Mouse (Mus musculus) spleen, postnatal 10 days (tissue): ENCODE data around the gene Kiss1.
"Not testable (repeated sequence)": the region's sequence is repeated elsewhere in the genome, so short reads cannot be mapped to it uniquely, and the experiment has no call there.

Source experiments
- DNase-seq, 2 experiments: peaks; one replicate each; pipeline ENCODE4 v3.0.0; 2021 to 2022; ENCODE audit warnings: low spot score in 2 of 2

Gene Kiss1

GRCm38 (mm10) chr1:133317149-133317548 lies 4.5 kb upstream of the Kiss1 start:
- no peak for DNase-seq

DNA sequence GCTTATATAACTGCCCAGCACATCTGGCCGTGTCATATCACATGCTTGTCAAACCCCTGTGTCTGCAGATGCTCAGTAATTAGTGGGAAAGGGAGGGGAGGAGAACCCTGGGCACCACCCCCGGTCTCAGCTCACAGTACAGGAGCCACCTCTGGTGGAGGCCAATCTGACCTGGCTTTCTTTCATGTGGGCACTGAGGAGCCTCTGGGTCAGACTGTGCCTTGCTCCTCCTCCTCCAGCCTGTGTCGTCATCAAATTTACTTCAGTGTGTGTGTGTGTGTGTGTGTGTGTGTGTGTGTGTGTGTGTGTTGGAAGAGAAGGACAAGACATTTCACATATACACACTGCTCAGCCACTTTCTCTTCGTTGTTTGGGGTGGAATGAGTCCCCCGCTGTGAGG lies 1.7 kb downstream of the Kiss1 start:
- no peak for DNase-seq

- no peak for DNase-seq
These were observed 4.3 kb downstream of the Kiss1 start for GRCm38 (mm10) chr1:133325951-133326350.

- no peak for DNase-seq
These were observed 5.4 kb downstream of the Kiss1 start for GRCm38 (mm10) chr1:133327094-133327493.

GRCm38 (mm10) chr1:133328299-133328795 lies 6.7 kb downstream of the Kiss1 start:
- DNase-seq = no peak

DNA sequence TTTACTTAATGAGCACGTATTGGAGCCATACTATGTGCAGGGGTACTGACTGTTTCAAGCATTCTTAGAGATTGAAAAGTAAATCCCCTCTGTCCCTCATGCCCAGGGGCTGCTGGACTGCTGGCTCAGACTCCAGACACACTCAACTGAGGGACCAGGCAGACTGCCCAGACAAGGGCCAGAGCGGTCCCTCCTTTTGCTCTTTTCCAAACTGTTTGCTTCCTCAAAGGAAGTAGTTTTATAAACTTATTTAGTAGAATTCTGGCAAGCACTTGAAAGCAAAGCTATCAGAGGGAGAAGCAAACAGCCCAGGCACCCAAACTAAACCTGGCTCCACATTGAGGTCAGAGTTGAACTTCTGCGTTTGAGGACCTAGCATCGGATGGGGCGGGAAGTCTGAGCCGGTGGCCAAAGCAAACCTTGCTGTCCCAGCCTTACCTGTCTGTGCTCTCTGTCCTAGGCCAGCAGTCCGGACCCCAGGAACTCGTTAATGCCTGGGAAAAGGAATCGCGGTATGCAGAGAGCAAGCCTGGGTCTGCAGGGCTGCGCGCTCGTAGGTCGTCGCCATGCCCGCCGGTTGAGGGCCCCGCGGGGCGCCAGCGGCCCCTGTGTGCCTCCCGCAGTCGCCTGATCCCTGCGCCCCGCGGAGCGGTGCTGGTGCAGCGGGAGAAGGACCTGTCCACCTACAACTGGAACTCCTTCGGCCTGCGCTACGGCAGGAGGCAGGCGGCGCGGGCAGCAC lies 7.4 kb downstream of the Kiss1 start:
- no peak for DNase-seq

DNA sequence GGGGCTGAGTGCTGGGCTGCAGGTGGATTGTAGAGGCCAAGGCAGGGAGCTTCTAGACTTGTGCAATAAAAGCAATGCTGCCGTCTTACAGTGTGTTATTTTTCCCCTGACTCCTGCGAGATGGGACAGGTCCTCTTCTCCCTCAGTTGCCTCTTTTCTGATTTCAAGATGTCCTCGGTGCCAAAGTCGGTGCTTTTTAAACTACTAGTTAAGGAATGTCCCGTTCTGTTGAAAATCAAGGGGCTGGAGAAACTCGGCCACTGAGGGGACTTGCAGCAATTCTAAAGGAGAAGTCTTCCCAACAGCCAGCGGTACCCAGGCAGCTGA lies 7.9 kb downstream of the Kiss1 start:
- DNase-seq = no peak

GRCm38 (mm10) chr1:133331142-133331541 lies 9.5 kb downstream of the Kiss1 start:
- no peak for DNase-seq

DNA sequence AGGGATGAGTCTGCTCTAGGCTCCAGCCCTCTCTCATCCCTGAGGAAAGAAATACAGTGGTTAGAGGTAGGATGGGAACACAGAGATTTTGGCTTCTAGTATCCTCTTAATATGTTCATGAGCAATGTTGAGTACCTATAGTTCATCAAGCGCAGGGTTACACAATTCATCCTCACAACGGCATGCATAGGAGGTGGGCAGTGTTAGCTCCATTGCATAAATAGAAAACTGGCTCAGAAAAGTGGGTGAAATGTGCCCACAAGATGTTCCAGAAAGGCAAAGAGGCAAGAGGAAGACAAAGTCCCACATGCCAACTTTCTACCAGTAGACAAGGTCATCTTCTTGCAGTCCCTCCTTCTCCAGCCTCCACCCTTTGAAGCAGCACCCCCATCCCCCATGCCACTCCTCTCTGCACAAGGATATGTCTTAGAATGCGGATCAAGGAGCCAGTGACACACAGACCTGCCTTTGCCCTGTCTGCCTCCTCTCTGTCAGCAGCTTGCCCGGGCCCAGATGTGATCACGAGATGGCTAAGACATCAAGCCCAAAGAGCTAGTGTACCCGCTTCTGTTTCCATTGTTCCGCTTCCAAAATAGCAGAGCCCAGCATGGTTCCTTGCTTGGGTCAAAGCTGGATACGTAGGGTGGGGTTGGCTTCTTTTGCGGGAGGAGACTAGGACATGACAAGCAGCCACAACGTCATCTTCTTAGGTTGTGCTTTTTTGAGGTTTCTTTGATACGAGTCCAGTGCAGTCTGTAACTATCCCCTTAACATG lies 11.2 kb downstream of the Kiss1 start:
- no peak for DNase-seq

DNA sequence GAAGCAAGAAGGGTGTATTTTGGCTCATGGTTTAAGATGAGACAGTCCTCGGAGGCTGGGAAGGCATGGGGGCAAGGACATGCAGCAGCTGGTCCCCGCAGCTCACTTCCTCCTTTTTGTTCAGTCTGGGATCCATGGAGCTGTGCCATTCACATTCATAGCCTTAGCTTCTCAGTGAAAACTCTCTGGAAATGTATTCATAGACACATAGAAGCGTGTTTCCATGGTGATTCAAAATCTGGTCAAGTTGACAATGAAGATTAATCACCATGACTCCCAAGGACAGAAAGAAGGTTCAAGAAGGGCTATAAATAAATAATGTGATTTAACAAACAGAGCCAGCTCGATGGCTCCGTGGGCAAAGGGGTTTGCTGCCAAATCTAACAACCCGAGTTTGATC lies 12.3 kb downstream of the Kiss1 start:
- no peak for DNase-seq

GRCm38 (mm10) chr1:133340403-133340802 lies 18.7 kb downstream of the Kiss1 start:
- not testable (repeated sequence) for DNase-seq

DNA sequence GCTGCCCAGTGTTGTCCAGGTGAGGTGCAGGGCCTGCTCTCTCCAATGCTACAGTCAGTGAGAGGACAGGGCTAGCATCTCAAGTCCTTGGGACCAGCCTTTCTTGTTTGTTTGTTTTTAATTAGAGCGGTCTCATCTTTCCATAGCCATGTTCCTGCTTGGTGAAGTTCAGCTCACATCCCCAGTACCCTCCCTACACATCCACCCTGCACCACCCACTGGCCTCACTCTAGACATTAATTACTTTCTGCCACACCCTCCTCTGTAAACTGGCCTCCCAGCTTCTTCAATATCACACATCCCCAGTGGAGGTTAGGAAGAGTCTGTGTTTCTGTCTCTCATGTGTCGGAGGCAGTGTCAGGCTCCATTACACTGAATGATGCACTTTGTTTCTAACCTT lies 22.7 kb downstream of the Kiss1 start:
- no peak for DNase-seq

DNA sequence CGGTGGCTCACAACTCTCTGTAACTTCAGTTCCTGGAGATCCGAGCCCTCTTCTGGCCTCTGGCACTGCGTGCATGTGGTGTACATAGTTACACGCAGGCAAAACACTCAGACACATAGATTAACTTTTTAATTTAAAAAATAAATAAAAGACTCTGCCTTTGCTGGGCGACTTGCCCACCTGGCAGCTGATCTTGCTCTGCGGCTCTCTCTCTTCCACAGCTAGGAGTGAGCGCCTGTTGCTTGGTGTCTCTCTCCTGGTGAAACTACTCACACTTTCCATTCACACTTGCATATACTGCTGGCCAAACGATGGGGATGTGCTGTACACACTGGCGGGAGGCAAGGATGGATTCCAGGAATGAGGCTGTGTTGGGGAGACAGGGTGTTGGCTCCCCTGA lies 24.9 kb downstream of the Kiss1 start:
- no peak for DNase-seq

DNA sequence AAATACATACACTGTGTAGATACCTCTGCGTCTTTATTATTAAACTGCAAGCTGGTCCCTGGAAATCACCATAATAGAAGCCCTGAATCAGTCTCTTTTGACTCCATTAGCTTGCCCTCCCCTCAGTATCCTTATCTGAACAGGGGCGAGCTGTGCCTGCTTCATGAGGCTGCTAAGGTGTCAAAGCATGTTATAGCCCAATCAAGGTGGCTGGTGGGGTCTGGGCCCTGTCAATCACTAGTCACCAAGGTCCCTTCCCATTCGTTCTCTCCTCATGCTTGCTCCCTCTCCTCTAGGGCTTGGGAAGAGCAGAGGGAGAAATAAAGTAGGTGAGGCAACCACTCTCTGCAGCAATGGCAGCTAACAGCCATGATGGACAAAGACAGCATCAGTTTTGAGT lies 25.6 kb downstream of the Kiss1 start:
- DNase-seq = no peak

GRCm38 (mm10) chr1:133347693-133348520 lies 26.2 kb downstream of the Kiss1 start:
- DNase-seq = peak in 1 of 2 experiments; percentile 34

GRCm38 (mm10) chr1:133350210-133350609 lies 28.5 kb downstream of the Kiss1 start, which contains the start of gene Ren1:
Gene Ren1 (plus strand): TSS chr1:133350510.
- DNase-seq = no peak

DNA sequence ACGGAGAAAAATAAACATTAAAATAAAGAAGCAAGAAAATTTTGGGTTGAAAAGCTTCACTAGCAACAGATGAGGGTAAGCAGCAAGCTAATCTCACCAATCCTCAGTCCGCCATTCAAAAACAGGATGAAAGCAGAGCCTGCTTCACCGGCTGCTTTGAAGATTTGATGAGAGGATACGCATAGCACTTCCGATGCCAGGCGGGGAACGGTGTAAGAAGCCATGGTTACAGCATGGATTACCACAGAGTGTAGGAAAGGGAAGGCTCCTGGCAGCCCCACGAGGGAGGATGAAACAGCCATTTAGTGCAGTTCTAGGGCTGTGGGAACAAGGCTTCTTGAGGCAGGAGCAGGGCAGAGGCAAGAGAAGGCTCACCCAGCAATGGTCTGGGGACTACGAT lies 30.1 kb downstream of the Kiss1 start:
- DNase-seq = no peak

GRCm38 (mm10) chr1:133353371-133353809 lies 31.7 kb downstream of the Kiss1 start:
- peak; percentile 62 to 82 for DNase-seq

DNA sequence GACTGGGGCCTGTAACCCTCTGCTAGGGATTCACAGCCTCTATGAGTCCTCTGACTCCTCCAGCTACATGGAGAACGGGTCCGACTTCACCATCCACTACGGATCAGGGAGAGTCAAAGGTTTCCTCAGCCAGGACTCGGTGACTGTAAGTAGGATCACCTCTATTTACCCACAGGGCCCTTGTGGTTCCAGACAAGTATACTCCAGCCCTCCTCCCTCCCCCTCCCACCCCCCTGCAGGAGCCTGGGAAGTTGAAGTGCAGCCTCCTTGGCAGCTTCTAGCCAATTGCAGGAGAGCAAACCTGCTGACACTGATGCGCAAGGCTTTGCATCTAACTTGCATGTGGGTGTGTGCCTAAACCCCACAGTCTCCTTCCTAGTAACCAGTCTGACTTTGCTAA lies 33.8 kb downstream of the Kiss1 start:
- DNase-seq = no peak

DNA sequence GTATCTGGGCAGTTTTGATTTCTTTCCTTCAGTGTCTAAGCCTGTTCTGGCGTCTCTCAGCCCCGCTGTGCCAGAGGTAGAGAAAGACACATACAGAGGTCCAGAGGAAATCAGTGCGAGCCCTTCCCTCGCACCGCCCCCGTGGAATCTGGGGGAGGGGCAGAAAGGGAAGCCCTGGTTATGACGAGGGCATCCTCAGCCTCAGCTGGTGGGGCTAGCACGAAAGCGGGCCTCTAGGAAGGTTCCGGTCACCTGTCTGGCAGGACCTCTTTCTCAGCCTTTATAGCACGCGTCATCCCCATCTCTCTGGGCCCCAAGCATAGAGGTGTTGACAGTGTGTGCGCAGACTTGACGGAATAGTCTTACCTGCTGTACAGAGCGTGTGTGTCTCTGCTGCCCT lies 34.2 kb downstream of the Kiss1 start:
- DNase-seq = no peak

GRCm38 (mm10) chr1:133356330-133356729 lies 34.7 kb downstream of the Kiss1 start:
- peak in 1 of 2 experiments; percentile 51 for DNase-seq

GRCm38 (mm10) chr1:133361006-133361405 lies 39.3 kb downstream of the Kiss1 start:
- DNase-seq = no peak
